8 mouse cellular contexts compared by ENCODE assay signal in genomic region chrX:95711227-95712111, GRCm38 (mm10). TPM values are rescaled to one million over a fixed set of nuclear protein-coding genes. Genes with fewer than 3 reads are reported as not detected.
A peak's percentile ranks its signal among the peaks of the same experiment; 100 is the strongest.
DNase-seq lines count a peak whose midpoint lies in the region; ATAC-seq lines count a peak whose summit lies in the region.

TSS of gene Zc3h12b (plus strand) at chrX:95711678.

- peak; percentile 18 for DNase-seq in adrenal gland, adult 8-10 months
- peak; percentile 90 for DNase-seq in embryo, embryonic 11 days
- DNase-seq in gastrocnemius, postnatal 36 days = peak; percentile 36 to 38
- DNase-seq in intestine, embryonic 14.5 days (ENCODE audit: low spot score) = peak; percentile 81
- DNase-seq in left cerebral cortex, postnatal 10 days (ENCODE audit: extremely low spot score in 1 of 2, low spot score in 2 of 2) = peak; percentile 59 to 85
- peak; percentile 71 for DNase-seq in right cerebral cortex, postnatal 14 days
- DNase-seq in urinary bladder, postnatal 4 days (ENCODE audit: low spot score in 2 of 2) = peak; percentile 61 to 70

- H3K27me3 ChIP-seq in intestine, embryonic 14.5 days (replicated peaks; ENCODE audit: control insufficient read depth, insufficient read depth, low read length) = no peaks in the 10 kb centered on the region

- H3K27ac ChIP-seq in intestine, embryonic 14.5 days (ENCODE audit: low read depth) = peak within 1 kb of the TSS; percentile 59; the same call in 1 of the 2 replicates

- H3K36me3 ChIP-seq in intestine, embryonic 14.5 days (ENCODE audit: control insufficient read depth, insufficient read depth, low read length) = no peaks in the 10 kb centered on the region

- peak within 1 kb of the TSS; percentile 45 for H3K4me3 ChIP-seq in intestine, embryonic 14.5 days (ENCODE audit: low read depth, low read length)

- H3K4me1 ChIP-seq in intestine, embryonic 14.5 days (replicated peaks; ENCODE audit: control insufficient read depth, insufficient read depth, low read length) = no peaks in the 10 kb centered on the region

- intact Hi-C loops in gastrocnemius, postnatal 36 days (cut with DNase I) = no loop called here
- intact Hi-C loops in left cerebral cortex, postnatal 10 days (cut with DNase I) = no loop called here

- peak; percentile 96 for ATAC-seq in intestine, embryonic 14.5 days (replicated peaks; ENCODE audit: low FRiP score, low TSS enrichment, low read depth)
- ATAC-seq in megakaryocyte progenitor cell, adult 5-6 weeks (replicated peaks; ENCODE audit: poor library complexity) = peak; percentile 99

- WGBS in intestine, embryonic 14.5 days = 28% methylated on average over 36 of the region's 46 CpGs

- no peaks in the 10 kb centered on the region for H3K9me3 ChIP-seq in intestine, embryonic 14.5 days (ENCODE audit: control insufficient read depth, low read length)

- peak within 1 kb of the TSS; percentile 43 for H3K9ac ChIP-seq in intestine, embryonic 14.5 days (ENCODE audit: low read length)

- H3K4me2 ChIP-seq in intestine, embryonic 14.5 days (ENCODE audit: low read length) = peak within 1 kb of the TSS; percentile 47

RNA-seq across cellular contexts. Expression of gene Zc3h12b, which starts in this region (rescaled TPM):
- total RNA-seq in adrenal gland, adult 8-10 months (2022) = 1 to 10 TPM; 3.4 to 6.5 (median 5.6) TPM
- under 1 TPM; 0.23 to 0.47 TPM for total RNA-seq in gastrocnemius, postnatal 36 days (2021)
- 3.0 and 4.3 TPM in 2 replicates for polyA plus RNA-seq in intestine, embryonic 14.5 days (2014; fragmentation: Nextera tagmentation; extraction: Ambion mirVana)
- total RNA-seq in left cerebral cortex, postnatal 10 days (2021) = 10 to 100 TPM; 23.8 to 24.1 TPM
- 1.2 and 1.6 TPM in 2 replicates for total RNA-seq in megakaryocyte progenitor cell, adult 5-6 weeks (2015)
- total RNA-seq in megakaryocyte progenitor cell, adult 5-6 weeks (2017) = 0.54 and 1.4 TPM in 2 replicates

Comparison
In these comparisons a context has a peak if more than half of its experiments do, and no peak if none do; other contexts are left out.
1. Peak in every context shown above with its lines: DNase-seq, ATAC-seq, H3K4me3 ChIP-seq and H3K27ac ChIP-seq.
2. Peak in DNase-seq in gastrocnemius, postnatal 36 days; RNA of the gene not detected or under 1 TPM.
3. DNase-seq: peak in every context shown above with its lines; median percentile 90 in embryo, embryonic 11 days; 81 in intestine, embryonic 14.5 days; 72 in left cerebral cortex, postnatal 10 days; 71 in right cerebral cortex, postnatal 14 days; 66 in urinary bladder, postnatal 4 days; 37 in gastrocnemius, postnatal 36 days; 18 in adrenal gland, adult 8-10 months.